Mouse (Mus musculus) spleen, embryonic (tissue): ENCODE results near the gene Rgcc.

Source experiments
- CTCF ChIA-PET: fragments of 350-600 bp; sonication (Branson Sonifier 250); formaldehyde crosslinking; loops from one replicate; lab custom pipeline; 2022; lab: Charles Lee

The Rgcc gene

DNA sequence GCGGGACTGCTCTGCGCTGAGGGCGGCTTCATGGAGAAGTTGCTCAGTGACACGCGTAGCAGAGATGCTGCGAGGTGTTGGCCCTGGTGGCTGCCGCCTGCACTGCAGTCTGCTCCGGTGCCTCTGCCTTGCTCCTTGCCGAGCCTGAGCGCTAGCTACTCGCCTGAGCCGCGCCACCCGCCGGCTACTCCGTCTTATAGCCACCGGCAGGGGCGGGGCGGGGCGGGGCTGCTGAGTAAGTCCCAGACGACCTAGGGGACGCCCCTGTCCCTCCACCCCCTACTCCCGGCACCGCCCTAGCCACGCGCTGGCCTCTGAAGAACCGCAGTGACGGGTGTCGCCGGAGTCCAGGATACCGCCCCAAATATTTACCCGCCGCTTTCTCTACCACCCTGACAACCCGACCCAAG, at the start of gene Rgcc:
TSS of gene Rgcc (minus strand) at position 180 of the 410 bp plus-strand sequence.
- CTCF ChIA-PET = no interaction called here

DNA sequence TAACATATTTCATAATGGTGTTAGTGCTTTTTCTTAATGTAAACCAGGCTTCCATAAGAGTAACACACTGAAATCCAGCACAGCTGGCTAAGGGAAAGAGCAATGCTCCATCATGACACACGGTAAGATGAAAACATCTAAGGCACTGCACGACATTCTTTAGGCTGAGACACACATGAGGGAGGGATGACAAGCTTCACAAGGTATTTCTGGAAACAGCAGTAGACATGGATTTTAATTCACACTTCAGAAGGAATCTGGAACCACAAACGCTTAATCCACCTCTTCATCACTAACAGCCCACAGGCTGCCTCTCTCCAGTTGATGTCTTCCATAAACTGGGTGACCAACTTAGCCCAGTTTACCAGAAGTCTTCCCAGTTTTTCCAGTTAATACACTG, 44.9 kb upstream of the Rgcc start:
- CTCF ChIA-PET = interaction anchor here (0.6 kb wide), 1 partner anchor 465 kb away, joined by 11 read pairs; no protein-coding TSS in a partner anchor

DNA sequence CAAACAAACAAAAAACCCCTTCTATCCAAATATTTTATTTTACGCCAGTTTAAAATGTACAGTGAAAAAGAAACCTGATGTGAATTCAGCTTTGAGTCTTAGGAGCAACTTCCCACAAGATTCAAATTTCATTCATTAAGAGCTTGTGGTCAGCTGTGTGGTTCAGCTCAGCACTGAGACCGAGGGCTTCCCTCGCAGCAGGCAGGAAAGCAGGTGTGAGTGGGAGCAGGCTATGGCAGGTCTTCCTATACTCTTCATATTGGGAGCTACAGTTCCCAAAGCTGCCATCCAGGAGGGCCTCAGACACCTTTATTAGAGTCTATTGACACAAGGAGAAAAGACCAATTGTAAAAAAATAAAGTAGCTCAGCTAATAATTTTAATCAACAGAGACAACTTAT, 34.2 kb upstream of the Rgcc start:
- CTCF ChIA-PET = no interaction called here

DNA sequence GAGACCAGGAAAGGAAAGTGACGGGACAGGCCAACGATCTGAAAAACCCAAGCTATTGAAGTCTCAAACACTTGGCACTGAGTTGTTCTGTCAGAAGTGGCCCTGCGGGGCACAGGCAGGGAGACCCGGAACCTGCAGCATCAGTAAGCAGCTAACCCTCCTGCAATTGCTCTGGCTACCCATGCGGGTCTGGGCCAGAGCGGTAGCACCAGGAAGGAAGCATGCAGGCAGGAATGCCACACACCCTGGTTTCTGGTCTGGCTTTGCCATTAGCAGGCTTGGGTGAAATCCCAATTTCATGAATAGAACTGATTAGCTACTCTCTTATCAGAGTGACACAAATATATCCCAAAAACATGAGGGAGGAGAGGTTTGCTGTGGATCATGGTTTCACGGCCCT, 30.5 kb upstream of the Rgcc start:
- CTCF ChIA-PET = no interaction called here

DNA sequence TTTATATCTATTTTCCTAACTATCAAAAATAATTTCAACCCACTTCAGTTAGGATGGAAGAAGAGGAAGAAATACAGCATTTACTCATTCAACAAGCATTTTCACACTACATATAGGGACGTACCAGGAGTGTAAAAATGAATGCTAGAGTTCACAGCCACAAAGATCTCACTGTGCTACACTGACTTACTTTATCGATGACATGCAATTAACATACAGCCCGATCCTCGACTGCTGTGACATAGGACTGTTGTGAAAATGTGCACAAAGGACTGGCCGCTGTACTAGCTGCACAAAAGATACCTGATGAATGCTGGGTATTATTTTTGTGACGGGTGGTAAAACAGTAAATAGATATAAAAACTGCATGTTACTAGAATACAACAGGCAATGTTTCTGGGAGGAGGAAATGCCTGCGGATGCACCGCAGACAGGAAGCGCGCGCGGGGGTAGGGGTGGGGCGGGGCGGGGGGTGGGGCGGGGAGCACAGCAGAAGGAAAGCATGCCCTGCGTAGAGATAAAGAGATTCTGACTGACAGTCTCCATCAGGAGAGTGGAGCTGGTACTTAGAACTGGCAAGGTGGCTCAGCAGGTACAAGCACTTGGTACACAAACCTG, 29.6 kb upstream of the Rgcc start:
- CTCF ChIA-PET = no interaction called here

DNA sequence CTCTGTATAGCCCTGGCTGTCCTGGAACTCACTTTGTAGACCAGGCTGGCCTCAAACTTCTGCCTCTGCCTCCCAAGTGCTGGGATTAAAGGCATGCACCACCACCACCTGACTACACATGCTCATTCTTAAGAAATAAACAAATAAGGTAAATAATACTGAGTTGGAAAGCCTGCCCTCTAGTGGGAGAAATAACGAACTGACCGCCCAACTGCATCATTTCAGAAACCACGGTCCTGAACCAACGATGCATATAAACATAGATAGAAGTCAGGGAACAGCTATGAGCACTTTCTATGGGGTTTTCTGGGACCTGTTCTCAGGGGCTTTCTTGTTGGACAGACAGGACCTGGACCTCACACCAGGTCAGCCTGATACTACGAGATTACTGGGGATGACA, 25.6 kb upstream of the Rgcc start:
- CTCF ChIA-PET = interaction anchor here (0.6 kb wide), 1 partner anchor 218 kb away, joined by 4 read pairs; no protein-coding TSS in a partner anchor

DNA sequence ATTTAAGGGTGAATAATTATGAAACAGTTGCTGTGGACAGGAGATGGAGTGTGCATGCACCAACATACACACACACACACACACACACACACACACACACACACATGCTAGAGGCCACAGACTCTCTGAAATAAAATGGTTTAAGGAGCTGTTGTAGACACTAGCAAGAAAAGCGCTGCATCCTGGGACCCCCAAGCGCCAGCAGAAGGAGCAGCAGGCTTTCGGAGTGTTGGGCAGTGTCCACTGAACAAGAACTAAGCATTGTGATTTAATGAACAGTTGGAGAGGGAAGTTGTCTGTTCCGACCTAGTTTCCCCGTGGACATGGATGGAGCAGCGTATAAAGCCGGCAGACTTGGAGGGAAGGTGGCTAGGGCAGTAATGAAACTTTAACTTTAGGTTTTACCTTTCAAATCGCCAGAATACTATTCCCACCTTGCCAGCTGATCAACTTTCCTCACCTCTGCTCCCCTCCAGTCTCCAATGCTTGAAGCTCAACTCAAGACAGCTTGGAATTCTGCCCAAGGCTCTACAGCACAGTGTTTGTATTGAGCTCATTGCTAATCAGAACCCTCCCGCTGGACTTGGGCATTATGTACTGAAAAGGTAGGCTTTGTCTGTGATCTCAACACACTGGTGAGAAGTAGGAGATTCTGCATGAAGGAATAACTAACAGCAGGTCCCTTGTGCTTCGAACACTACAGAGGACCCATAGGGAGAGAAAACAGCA, 22.8 kb upstream of the Rgcc start:
- CTCF ChIA-PET = interaction anchor here (0.7 kb wide), 1 partner anchor 199 kb away, joined by 4 read pairs; no protein-coding TSS in a partner anchor

DNA sequence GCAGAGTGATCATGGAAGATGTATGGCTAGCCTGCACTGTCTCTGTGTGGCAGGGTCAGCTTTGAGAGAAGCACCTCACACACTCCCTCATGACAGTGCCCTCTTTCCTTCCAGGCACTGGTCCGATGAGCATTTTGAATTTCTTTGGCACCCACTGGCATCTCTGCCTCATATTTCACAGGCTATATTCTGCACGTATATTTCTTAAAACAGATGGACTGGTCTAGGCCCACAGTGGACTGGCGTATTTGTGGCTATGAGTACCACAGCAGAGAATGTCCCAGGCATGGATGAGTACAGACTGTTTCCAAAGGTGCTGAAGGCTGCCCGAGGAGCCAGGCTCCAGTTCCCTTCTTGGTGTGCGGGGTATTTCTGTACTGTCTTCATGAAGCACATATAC, 20.4 kb upstream of the Rgcc start:
- CTCF ChIA-PET = no interaction called here

DNA sequence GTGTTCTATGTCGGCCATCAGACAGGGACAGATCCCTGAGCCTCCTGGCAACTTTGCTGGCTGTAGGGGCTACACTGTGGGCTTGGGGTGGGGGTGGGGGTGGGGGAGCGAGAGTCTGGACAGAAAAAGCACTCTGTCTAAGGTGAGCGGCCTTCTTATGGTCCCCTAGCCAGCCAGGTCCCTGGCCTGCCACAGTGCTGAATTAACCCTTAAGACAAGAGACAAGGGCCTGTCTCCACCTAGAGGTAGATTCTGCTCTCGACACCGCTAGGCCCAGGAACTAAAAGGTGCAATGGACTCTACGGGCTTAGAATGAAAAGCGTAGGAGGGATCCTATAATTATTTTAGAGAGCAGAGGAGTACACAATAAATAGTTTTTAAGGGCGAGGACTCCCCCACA, 19.7 kb upstream of the Rgcc start:
- CTCF ChIA-PET = interaction anchor here (0.6 kb wide), 1 partner anchor 47 kb away, joined by 4 read pairs; no protein-coding TSS in a partner anchor

DNA sequence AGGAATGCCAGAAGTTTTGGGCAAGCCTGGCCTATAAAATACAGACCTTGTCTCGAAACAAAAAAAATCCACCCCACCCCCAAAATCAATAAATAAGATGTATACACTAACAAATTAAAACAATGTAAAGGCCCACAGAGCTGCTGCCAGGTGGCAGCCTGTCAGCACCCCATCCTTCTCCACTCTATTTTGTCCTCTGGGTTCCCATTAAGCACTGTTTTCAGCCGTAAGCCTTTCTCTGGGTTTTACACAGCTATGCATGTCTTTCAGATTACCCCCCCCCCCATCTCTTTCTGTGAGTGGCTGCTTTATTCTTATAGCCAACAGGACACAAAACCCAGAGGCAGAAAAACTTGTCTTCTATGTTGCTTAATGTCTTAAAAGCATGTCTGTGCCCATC, 16.2 kb upstream of the Rgcc start:
- CTCF ChIA-PET = no interaction called here

DNA sequence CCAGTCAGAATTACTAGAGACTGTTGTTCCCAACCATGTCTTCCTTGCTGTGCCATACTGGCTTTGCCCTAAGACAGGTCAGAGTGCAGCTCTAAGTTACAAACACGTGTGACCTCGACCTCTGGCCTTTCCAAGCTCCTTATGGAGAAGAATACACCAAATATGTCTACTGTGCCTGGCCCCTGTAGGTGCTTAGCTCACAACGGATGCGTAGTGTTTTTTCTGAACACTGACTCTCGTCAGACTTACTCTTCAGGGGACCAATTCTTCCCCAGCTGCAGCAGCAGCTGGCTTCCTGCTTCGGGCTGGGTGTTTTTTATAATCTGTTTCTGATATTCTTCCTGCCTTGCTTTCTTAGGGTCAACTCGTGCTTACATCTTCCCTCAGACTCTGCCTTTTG, 14.4 kb upstream of the Rgcc start:
- CTCF ChIA-PET = interaction anchor here (0.7 kb wide), 1 partner anchor 451 kb away, joined by 4 read pairs; no protein-coding TSS in a partner anchor

DNA sequence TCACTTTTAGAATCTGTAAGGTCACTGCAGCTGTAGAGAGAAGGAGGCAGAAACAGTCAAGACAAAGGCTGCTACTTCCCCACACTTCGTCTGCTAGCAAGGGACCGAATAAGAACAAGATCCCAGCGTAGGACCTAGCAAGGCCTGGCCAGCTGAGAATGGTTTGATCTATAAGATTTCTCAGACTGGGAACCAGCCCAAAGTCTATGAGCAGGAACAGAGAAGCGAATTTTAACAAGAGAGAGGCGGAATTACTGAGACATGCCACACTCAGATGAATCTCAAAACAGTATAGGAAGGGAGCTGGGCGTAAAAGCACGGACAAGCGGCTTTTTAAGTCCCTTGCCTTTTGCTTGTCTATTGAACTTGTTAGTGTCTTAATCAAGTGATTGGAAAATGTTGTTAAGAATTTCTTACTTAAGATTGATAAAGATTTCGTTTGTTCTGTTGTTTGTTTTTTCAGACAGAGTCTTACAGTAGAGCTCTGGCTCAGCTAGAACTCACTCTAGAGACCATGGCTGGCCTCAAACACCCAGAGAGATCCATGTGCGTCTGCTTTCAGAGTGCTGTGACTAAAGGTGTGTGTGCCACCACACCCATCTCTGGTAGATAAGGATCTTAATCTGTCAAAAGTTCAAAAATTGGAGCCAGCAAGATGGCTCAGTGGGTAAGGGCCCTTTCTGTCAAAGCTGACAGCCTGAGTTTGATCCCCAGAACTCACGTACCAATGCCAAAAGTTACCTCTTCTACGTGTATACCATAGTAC, 13.0 kb upstream of the Rgcc start:
- CTCF ChIA-PET = no interaction called here

DNA sequence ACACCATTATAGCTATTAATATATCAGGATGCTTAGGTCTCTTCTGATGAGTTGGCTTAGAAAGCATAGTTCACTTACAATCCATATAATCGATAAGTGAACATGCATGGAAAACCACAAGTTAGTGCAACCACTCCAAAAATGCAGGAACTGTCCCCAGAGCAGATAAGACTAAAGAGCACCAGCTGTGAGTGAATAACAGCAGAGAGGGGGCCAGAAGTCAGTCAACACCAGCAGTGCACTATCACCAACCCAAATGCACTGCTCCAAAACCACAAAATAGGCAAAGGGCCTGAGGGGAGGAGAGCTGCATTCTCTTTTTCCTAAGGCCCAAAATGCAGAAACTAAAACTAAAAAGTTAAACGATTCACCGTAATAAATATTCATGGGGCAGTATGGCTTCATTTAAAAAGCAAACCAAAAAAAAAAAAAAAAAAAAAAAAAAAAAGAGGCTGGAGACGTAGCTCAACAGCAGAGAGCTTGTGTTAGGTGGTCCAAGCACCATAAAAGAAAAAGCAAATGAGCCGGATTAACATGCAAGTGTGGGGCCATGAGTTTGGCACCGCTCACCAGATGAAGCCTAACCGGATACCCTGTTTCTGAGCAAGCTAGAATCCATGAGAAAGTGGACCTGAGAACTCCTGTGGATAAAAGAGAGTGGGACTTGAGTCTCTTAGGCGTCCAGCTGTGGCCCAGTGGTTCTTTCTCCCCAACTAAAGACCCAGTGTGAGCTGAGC, 12.2 kb upstream of the Rgcc start:
- CTCF ChIA-PET = no interaction called here

DNA sequence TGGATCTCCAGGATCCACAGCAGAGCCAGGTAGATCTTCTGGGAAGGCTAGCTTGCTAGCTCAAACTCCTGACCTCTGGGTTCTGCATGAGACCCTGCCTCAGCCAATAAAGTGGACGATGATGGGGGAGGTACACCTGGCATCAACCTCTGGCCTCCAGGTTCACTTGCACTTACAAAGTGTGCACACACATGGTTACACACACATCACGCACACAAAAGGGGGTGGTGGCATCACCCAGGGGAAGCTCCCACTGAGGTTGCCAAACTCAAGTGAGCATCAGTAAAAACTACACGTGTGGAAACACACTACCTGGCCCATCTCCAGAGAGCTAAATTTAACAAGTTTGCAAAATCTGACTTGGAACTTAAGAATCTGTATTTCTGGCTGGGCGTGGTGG, 11.3 kb upstream of the Rgcc start:
- CTCF ChIA-PET = interaction anchor here (0.7 kb wide), 1 partner anchor 18 kb away, joined by 3 read pairs; no protein-coding TSS in a partner anchor

DNA sequence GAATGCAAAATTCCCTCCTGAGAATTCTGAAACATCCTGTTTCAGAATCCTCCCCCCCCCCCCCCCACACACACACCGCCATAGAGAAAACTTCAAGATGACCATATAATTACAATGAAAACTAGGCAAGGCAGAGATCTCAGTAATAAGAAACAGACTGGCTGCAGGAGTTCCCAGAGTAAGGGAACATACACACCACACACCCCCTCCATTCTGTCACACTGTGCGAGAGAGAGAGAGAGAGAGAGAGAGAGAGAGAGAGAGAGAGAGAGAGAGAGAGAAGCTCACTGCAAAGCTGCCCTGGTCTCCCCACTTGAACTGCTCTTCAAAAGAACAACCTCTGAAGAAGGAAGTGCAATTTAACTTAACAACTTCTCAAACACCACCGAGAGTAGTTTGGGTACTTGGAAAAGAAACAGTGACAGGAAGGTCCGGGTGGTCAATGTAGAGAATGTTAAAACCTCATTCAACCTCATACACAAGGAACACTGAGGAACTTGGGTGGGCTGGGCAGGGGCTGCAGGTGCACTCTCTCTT, 10.5 kb upstream of the Rgcc start:
- CTCF ChIA-PET = no interaction called here

DNA sequence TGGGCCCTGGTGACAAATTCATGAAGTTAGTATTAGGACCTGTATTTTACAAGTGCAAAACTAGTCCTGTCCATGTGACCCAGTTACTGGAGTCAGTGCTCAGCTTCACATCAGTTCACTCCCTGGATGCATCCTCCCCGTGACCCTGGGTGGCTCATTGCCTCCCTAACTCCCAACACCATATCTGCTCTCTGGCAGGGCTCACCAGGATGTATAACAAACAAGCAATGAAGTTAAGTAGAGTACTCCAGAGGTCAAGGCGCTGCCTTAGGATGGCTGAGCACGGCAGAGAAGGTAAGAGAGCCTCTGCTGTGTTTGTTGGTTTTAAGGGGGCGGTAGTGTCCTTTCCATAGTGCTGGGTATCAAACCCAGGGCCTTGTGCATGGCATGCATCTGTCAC, 7.7 kb upstream of the Rgcc start:
- CTCF ChIA-PET = no interaction called here

DNA sequence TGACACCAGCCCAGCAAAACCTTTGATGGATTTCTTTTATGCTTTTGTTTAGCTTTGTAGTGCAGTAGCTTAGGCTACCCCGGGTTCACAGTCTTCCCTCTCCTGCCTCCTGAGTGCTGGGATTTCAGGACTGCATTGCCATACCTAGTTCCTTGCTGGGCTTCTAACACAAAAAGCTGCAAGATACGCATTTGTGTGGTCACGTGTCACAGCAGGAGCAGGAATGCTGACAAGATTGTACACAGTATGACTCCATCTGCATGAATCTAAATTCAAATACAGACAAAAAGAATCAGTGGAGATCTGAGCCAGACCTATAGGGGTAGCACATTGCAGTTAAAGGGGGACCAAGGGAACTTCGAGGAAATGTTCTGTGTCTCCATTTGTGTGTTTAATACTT, 6.9 kb upstream of the Rgcc start:
- CTCF ChIA-PET = no interaction called here

DNA sequence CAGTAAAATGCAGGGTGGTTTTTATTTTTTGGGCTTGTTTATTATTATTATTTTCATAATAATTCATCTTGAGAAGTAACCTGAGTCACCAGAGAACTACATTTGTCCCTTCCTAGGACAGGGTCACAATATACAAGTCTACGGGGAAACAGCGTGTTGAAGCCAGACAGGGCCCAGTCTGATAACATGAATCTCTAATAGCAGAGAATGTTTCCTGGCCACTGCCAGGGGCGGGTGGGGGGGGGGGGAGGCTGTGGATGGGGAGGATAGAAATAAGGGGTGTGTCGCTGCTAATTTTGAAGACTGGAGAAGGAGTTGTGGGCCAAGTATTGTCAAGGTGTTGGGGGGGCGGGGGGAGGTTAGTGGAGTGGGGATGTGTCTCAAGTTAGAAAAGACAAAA, 6.5 kb upstream of the Rgcc start:
- CTCF ChIA-PET = no interaction called here

DNA sequence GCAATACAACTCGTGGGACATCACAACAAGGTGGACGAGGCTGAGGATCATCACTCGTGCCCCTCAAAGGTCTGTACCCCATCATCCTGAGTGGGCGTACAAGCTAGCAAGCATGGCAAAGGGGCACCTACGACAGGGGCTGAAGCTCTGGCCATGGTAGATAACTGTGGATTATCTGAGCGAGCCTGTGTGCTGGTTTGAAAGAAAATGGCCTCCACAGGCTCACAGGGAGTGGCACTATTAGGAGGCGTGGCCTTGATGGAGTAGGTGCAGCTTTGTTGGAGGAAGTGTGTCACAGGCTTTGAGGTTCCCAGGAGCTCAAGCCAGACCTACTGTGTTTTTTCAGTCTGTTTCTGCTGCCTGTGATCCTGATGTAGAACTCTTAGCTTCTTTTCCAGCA, 5.7 kb upstream of the Rgcc start:
- CTCF ChIA-PET = no interaction called here

DNA sequence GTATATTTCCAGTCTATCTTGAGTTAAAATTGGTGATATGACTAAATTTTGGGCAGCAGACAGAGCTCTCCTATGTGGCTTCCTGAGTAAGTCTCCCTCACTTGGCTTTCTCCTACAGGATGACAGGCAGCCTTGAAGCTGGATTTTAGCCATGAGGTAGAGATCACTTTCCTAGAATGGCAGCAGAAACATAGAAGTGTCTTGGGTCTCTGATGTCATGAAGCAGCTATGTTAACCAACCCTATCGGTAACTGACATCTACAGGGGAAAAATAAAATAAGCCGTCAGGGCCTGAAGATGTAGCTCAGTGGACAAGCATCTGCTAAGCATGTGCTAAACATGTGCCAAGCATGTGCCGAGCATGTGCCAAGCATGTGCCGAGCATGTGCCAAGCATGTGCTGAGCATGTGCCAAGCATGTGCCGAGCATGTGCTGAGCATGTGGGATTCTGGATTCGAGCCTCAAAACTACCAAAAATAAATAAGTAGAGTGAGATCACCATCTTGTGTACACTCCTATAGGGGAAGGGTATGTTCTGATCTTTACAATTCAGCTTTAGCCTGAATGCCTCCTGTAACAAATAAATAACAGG, 3.5 kb upstream of the Rgcc start:
- CTCF ChIA-PET = no interaction called here

DNA sequence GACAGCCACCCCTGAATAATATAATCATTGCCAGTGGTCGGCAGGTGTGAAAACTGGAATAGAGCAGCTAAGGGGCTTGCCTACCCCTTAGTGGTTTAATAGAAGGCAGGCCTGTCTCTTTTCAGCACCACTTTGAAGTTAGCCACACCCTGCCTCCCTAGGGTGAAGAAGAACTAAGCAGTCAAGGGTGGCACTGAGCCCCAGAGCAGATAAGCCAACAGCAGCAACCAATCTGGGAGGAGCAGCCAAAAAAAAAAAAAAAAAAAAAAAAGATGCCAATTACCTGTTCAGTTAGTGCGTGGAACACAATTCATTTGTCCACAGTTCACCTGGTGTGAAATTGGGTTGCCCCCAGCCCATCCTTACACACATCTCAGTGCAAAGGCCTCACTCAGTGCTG, 1.7 kb upstream of the Rgcc start:
- CTCF ChIA-PET = interaction anchor here (0.8 kb wide), 1 partner anchor 17 kb away, joined by 9 read pairs; no protein-coding TSS in a partner anchor
